Mouse (Mus musculus) thymus, postnatal 10 days (tissue): ENCODE measurements around the gene Slc41a3.

Experiments used
- DNase-seq, 2 experiments: peaks; one replicate each; pipeline ENCODE4 v3.0.0; 2021; ENCODE audit warnings: low spot score in 2 of 2

Gene Slc41a3

GRCm38 (mm10) chr6:90604533-90605297, at the start of gene Slc41a3:
Gene Slc41a3, plus strand, starts transcription at chr6:90604725.
- peak; percentile 67 to 71 for DNase-seq

GRCm38 (mm10) chr6:90556534-90557058, 47.9 kb upstream of the Slc41a3 start:
- no peak for DNase-seq

GRCm38 (mm10) chr6:90557077-90557476, 47.4 kb upstream of the Slc41a3 start:
- DNase-seq, result no peak

- no peak for DNase-seq
Observed at GRCm38 (mm10) chr6:90557829-90558693, 46.5 kb upstream of the Slc41a3 start.

GRCm38 (mm10) chr6:90560390-90561058, 44.0 kb upstream of the Slc41a3 start:
- DNase-seq, result no peak

GRCm38 (mm10) chr6:90561234-90561781, 43.2 kb upstream of the Slc41a3 start:
- no peak for DNase-seq

GRCm38 (mm10) chr6:90564240-90564639, 40.3 kb upstream of the Slc41a3 start:
- DNase-seq, result no peak

- DNase-seq, result no peak
Observed at GRCm38 (mm10) chr6:90565357-90566215, 38.9 kb upstream of the Slc41a3 start.

- no peak for DNase-seq
Observed at GRCm38 (mm10) chr6:90567486-90567885, 37.0 kb upstream of the Slc41a3 start.

- DNase-seq, result no peak
Observed at GRCm38 (mm10) chr6:90567928-90568327, 36.6 kb upstream of the Slc41a3 start.

- no peak for DNase-seq
Observed at GRCm38 (mm10) chr6:90568721-90569120, 35.8 kb upstream of the Slc41a3 start.

GRCm38 (mm10) chr6:90569736-90570383, 34.7 kb upstream of the Slc41a3 start:
- no peak for DNase-seq

- DNase-seq, result no peak
Observed at GRCm38 (mm10) chr6:90570392-90570791, 34.1 kb upstream of the Slc41a3 start.

- DNase-seq, result peak in 1 of 2 experiments; percentile 71
Observed at GRCm38 (mm10) chr6:90575261-90575715, 29.2 kb upstream of the Slc41a3 start.

- DNase-seq, result no peak
Observed at GRCm38 (mm10) chr6:90578174-90578573, 26.4 kb upstream of the Slc41a3 start.

GRCm38 (mm10) chr6:90582331-90582730, 22.2 kb upstream of the Slc41a3 start:
- no peak for DNase-seq

GRCm38 (mm10) chr6:90588113-90588512, 16.4 kb upstream of the Slc41a3 start:
- no peak for DNase-seq

GRCm38 (mm10) chr6:90590707-90591106, 13.8 kb upstream of the Slc41a3 start:
- no peak for DNase-seq

GRCm38 (mm10) chr6:90594972-90595371, 9.6 kb upstream of the Slc41a3 start:
- no peak for DNase-seq

- no peak for DNase-seq
Observed at GRCm38 (mm10) chr6:90597060-90597459, 7.5 kb upstream of the Slc41a3 start.
